Mouse (Mus musculus) forelimb bud, embryonic 11.5 days (tissue): ENCODE measurements at regions not wholly inside any gene's neighbourhood (a gene's known extent, or its start where the extent isn't known, plus 50 kb on each side); places are given as distances from the start of the nearest gene placed in this dataset.

Source experiments
- DNase-seq: peaks from one replicate; pipeline ENCODE4 v3.0.0-alpha.2; 2012; ENCODE audit warnings: low read depth, low spot score

DNA sequence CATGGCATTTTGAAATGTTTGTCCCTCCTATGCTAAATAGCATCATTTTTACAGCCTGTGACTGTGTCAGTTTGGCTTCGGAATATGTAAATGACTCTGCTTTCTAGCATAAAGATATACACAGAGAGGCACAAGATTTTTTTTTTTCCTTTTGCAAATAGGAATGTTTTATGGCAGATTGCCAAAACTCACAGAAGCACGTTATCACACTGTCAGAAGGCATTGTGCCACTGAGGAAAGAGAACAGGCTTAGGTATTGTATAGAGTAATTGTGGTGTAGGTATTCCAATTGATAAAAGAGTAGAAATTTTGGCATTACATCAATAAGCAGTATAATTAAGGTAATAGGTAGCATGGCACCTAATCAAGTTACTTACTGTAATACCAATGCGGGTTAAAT, 988.5 kb upstream of the Tenm2 start:
- DNase-seq: no peak

DNA sequence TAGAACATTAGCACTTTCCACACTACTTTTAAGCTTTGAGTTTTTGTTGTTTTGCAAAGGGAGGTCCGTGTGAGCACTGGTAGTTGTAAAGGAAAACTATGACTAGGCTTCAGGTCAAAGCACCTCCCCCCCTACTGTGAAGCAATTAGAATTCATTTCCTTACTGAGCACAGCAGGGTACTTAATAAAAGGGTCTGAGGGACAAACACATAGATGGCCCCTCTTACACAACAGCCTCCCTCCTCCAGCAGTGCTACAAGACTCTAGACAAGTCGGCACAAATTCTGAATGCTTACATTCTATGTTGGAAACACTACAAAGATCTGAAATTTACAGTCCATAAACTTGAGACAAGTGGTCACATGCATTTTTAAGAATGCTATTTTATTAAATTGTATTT, 967.6 kb upstream of the Tenm2 start:
- DNase-seq: no peak

DNA sequence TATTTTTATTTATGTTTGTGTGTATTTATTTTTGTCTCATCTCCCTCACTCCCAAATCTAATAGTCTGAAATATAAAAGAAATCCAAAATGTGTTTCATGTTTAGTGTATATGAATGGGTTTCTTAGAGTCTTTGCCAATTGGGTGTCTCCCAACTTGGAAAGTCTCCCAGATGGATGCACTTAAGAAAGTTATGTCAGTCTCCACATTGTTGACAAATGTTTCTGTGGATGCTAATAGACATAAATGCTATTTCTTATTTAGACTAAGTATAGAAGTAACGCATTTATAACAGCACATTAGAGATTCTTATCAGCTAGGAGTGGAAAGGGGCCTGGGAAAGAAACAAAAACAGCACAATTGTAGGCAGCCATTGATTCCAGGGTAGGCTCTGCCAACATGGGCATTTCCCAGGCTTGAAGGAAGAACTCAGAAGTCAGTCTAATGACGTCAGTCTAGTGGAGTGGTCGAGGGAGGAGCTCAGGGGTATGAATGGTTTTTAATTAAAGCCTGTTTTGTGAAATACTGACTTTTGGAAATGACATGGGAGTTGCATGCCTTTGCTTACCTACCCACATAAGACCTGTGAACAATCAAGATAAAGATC, 965.5 kb upstream of the Tenm2 start:
- no peak for DNase-seq

DNA sequence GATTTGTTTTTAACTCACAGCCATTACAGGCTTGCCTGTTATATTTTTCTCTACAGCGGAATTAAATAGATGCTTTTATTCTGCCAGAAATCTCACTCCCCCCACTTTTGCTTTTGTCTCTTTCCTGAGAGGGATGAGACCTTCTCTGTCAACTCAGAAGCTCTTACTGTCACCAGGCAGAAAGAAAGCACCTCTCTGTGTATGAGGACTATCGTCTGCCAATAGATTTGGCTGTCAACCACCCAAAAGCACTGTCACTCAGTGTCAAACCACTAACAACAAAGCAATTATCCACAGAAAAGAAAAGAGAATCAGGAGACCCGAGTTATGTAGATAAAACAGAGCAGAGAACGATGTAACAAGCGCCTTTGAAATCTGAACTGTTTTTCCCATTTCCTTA, 958.0 kb upstream of the Tenm2 start:
- no peak for DNase-seq

DNA sequence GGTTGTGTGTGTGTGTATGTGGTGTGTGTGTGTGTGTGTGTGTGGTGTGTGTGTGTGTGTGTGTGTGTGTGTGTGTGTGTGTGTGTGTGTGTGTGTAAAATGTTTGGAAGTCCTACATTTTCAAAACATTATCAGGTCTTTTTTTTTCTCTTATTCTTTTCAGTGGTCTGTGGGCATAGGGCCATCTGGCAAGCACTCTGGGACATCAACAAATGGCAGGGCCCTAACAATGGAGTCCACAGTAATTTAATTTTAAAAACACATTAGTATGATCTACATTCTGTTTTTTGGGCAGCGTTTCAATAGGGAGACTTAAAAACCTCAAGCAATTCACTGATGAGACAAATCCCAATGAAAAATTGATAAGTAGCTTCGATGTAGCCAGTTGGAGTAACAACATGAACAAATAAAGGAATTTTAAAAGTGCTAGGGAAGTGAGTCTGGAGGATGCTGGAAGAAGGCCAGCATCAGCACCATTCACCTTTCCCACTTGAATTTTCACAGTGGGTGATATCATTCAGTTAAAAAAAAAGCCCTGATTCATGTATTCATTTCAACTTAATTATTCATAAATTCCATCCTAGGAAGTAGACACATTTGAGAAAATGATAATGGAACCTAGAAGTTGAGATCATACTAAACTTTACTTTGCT, 956.3 kb upstream of the Tenm2 start:
- no peak for DNase-seq

DNA sequence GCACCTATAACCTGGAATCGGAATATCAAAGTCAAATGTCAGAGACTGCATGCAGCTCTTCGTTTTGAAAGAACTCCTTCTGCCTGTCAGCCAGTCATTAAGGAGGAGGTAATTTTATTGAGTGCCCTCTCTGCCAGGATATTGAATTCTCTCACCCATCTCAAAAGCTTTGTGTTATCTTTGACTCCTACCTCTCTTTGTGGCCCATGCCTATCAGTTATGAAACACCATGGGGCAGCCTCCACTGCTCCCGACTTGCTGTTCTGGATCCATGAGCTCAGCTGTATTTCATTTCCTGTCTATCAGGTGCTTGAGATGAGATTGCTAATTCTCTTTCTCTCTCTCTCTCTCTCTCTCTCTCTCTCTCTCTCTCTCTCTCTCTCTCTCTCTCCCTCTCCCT, 955.7 kb upstream of the Tenm2 start:
- DNase-seq: no peak

DNA sequence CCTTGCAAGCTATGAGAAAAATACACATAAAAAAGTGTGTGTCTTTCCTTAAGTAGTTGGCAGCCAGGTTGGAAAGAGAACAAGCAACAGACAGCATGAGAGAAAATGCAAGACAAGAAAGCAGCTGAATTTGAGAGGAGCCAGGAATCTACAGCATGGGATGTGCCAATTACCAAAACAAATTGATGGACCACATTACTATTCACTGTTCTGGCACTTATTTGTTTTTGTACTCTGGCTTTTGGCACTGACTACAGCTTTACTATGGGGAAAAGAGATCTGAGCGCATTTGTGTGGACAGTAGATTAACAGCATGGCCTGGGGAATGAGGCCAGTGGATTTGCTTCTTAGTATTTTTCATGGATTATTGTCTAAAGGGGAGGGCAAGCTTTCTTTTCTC, 935.0 kb upstream of the Tenm2 start:
- DNase-seq: no peak

DNA sequence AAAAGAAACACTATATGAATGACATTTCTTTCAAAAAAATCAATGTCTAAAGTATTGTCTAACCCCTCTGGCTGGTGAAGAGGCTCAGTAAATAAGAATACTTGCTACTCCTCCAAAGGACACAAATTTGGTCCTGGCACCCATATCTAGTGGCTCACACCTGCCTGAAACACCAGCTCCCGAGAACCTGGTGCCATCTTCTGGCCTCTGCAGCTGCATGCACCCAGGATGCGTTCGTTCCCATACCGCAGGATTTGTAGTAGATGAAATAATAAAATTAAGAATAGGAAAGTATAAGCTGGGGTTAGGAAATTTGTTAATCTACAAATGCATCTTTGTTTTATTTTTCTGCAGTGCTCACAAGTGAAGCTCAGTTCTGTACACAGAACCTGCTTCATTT, 922.5 kb upstream of the Tenm2 start:
- DNase-seq: no peak

DNA sequence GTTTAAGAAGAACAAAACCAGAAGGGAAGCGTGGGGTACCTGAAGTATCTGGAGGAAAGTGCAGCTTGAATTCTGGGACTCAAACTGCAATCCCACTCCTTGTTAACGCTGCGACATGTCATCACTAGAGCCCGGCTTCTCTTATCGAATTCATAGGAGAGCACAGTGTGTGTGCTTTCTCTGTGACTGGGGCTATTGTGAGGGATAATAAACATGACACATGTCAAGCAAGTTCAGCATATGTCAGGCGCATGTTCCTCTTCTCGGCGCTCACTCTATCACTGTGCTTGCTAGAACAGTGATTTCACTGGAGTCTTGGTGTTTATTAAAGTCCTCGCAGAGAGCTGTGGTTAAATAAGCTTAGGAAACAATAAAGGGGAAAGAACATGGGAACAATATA, 921.2 kb upstream of the Tenm2 start:
- DNase-seq: no peak

DNA sequence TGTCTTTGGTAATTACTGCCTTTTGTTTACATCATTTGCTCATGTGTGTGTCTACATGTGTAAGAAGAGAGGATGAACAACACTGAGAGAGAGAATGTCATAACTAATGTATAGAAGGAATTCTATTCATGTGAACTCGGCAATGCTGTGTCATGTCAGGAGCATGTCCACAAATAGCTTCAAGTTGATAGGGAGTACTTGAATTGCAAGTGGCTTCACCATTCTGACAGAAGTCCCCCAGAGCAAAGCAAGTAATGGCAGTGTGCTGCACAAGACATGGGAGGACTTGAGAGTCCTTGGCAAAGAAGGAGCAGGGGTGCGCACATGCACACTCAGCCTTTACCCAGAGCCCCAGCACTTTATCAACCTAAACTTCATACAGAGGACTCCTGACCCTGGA, 919.9 kb upstream of the Tenm2 start:
- DNase-seq: no peak

DNA sequence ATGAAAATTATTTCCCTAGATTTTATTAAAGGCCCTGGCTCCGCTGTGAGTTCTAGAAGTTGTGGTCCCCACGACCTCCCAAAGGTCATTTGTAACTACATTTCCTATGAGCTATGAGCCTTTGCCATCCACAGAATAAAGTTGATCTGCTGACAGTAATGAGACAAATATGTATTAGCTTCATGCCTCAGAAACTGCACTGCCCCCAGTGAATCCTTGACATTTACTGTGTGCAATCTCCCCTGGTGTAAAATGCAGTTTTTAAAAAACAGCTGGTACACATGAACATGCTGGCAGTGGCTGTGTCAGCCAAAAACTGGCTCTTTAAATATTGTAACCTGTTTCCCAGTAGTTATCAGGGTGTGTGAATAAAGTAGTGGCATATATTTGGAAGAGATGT, 907.7 kb upstream of the Tenm2 start:
- no peak for DNase-seq

DNA sequence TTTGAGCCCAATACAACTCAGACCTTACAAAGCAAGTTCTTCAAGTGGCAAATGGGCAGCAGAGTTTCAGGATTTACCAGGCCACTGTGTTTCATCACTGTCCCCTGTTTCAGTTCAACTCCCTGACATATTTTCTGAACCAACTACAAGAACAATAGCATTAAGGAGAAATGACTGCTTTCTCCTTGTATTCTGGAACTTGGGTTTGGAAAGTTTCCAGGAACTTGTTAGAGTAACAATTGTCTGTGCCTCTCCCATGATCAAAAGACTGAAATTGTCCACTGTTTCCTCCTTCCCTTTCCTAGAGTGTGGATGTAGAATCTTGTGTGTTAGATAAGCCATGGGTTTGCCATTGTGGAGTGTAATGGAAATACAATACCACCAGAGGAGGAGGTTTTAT, 893.1 kb upstream of the Tenm2 start:
- DNase-seq: no peak

DNA sequence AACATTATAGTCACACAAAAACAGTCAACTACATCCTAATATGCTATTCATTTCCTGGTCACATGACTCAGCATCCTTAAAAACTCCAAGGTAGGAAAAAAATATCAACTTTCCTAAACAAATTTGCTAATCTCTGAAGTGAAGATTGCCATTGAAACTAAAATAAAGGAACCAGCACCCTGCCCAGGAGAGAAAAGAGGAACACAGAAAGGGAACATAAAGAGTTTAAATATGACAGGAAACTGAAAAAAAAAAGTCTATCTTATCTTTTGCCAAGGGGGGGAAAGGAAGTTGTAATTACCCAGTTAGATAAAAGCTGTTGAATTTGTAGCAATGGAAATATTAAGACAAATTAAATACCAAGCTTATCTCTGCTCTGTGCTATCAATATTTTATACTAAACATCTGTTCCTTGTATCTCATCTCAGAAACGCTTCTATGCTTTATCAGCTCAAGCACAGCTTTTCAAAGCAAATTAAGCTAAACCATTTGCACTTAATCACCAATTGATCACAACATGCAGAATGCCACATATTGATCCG, 888.1 kb upstream of the Tenm2 start:
- DNase-seq: no peak

DNA sequence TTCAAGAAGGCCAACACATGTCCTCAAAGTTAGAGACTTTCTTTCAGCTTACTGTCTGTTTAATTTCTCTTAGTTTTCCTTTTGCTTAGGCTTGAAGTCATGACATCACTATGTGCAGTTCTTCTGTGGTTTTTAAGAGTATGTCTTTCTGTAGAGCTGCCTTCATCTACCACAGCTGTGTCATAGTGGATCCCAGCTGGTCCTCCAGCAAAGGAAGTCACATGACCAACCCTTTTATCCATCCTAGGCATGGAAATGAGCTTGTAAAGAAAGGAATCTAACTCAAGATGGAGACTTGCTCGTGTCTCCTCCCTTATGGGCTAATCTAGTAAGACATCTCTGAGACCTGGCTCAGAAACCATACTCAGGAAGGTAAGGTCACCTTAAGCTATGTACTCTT, 886.7 kb upstream of the Tenm2 start:
- no peak for DNase-seq

DNA sequence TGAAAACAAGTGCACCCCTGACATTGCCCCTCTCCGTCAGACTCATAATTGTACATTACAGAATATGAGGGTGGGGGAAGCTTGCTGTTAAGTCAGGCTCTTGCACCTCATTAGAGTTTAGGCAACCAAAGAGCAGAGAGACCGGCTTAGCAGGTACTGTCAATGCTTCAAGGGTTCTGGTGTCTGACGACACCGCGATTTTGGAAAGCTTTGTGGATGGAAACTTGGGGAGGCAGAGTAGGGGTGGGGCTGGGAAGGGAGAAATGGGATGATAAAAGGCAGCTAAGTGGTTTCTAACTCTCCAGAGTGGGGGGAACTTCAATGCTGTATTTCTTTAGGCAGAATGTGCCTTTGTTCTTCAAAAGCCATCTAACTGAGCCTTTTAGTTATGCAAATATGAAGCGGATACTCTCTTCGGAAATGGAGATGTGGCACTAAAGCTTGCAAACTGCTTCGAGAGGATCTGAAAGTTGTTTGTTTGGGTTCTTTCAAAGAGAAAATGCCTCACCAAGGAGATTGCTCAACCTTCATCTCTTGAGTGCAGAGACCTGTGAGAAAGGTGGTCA, 885.4 kb upstream of the Tenm2 start:
- DNase-seq: no peak

DNA sequence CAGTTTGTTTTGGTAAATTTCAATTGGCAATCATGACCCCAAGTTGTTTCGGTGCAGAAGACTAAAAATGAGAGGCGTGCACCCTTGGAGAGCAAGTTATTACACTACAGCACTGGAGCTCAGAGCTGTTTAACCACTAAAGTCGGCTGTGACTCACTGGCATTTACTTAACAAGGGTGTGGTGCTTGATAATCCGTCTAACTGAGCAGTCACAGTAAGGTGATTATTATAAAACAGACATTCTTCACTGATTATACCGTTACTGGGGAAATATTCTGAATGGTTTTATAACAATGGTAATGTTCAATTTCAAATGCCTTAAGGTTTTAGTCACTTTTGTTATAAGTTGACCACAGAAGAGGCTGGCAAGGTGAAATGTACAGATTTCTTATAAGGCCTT, 882.0 kb upstream of the Tenm2 start:
- no peak for DNase-seq

DNA sequence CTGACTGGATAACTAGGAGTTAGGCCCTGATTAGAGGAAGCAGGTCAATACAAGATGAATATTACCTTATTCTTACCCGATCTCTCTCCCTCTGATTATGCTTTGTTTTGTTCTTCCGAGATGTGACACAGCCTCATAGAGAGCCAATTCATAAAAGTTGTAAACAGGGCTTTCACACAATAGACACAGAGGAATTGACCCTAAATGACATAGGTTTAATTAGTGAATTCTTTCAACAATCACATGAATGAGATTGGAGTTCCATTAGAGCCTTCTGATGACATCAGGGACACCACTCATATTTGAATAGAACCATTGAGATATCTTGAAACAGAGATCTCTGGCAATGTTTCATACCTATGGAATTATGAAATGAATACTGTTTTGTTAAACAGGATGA, 856.4 kb upstream of the Tenm2 start:
- no peak for DNase-seq

DNA sequence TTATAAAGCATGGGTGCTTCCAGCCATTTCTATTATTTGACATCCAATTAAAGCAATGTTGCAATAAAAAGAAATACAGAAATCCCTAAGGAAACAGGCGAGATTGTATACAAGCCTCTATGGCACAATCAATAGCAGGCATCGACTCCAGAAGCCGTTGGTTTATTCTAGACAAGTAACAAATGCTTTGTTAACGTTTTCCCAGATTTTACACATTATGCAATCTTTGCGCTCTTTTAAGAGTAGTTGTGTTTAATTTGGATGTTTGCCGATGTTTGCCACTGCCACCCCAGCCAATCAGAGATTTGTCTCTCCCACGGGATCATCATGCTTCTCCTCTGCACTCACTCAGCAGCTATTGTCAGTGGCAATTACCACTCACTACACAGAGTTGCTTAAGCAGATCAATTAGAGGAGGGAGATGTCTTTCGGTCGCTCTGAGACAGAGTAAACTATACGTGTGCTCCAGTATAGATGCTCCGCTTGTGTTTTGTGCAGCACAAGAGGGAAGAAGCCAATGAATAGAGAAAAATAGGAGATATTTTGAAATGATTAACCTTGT, 839.5 kb upstream of the Tenm2 start:
- DNase-seq: no peak

DNA sequence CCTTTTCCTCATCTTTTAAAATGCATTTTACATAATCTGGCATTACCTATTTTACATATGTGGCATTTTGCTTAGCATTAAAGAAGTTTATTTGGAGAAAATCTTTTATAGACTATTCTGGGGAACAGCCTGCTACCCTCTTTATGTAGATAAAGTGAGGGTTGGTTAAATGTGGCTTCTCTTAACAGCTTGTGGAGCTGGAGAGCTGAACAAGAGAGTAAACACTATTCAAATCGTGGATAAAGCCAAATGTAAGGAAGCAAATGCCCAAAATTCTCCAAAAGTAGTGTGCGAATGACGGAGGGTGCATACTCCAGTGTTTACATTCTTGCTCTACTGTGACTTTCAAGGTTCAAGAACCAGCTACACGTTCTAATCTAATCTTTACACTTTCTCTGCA, 833.9 kb upstream of the Tenm2 start:
- no peak for DNase-seq

DNA sequence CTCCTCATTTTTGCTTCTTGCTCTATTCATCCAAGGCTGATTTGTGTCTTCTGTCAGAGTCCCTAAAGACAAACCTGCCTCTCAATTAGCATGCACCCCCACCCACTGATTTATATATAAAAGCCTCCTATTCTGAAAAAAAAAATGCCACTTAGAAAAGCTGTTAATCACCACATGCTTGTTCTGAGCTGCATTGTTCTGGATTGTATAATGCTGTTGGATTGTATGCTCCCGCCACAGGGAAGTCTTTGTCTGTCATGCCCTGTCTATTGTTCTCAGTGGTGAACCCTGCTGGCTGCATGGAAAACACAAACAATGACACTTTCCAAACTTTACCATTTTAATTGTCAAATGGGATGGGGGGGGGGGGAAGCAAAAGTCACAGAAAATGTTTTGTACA, 831.9 kb upstream of the Tenm2 start:
- DNase-seq: no peak

DNA sequence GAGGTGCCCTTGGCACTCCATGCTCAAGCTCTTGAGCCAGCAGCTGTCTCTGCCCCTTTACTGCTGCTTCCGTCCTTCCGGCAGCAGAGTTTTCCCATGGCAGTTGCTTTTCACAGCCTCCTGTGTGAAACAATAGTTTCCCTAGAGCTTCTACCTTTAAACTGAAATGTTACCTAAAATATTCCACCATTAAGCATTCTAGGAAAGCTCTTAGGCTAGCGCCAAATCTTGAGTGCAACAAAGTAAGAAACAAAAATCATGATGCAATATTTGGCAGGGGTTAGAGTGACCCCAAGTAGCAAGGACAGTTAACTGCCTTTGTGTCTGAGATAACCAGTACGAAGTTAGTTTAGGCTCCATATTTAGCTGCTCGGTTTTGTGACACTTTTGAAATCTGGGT, 830.3 kb upstream of the Tenm2 start:
- no peak for DNase-seq

DNA sequence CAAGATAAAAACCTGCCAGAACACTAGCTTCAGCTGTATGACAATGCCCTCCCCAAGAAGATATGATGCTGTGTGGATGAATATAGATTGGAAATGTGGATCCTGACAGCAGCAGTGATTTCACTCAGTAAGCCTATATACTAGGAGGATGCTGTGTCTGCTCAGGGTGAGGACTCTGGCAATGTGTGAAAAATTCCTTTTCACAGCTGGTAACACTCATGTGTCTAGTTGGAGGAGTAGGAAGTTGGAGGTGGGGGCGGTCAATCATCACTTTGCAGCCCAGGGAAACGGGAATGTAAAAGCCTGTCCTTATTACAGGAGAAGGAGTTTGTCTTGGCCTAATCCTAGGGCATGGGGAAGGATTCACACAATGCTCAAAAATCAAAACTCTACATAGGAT, 824.3 kb upstream of the Tenm2 start:
- DNase-seq: no peak

DNA sequence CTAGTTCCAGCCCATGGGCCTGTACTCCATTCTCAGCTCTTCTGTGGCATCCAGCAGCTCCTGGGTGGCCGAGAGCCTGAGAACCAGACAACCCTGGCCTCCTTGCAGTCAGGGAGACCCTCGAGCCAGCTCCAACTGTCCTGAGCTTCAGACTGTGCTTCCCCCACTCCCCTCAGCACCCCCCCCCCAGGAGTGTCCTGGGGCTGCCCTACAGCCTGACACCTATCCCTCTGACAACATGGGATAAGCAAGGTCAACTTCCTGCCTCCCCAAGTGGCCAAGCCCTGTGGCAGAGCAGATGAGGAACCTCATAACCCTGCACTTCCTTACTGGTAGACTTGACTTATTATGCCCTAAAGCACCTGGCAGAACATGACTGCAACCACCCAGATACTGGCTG, 823.1 kb upstream of the Tenm2 start:
- no peak for DNase-seq
